Mouse (Mus musculus) G1E (cell line): ENCODE measurements around the gene Prdx2.

Experiments
- CTCF ChIP-seq: IDR thresholded peaks from 2 replicates; pipeline ENCODE4 v1.5.1; 2012; ENCODE audit warnings: low read depth, low read length, inconsistent platforms, mixed read lengths
- GATA1 ChIP-seq: IDR thresholded peaks from 2 replicates; pipeline ENCODE4 v1.6.1; 2012; ENCODE audit warnings: borderline replicate concordance, low read length, inconsistent platforms, mixed read lengths
- GATA2 ChIP-seq: IDR thresholded peaks from 2 replicates; pipeline ENCODE4 v1.6.1; 2012; ENCODE audit warnings: low read depth, low read length, inconsistent platforms, borderline replicate concordance
- POLR2AphosphoS5 ChIP-seq: IDR thresholded peaks from 2 replicates; pipeline ENCODE4 v1.6.1; 2012; ENCODE audit warnings: low read depth, low read length, inconsistent platforms; ENCODE audit not compliant: insufficient replicate concordance
- TAL1 ChIP-seq: conservative IDR thresholded peaks from 2 replicates; pipeline ENCODE4 v1.6.1; 2012; ENCODE audit warnings: low read depth, low read length, inconsistent platforms, mixed read lengths

DNA sequence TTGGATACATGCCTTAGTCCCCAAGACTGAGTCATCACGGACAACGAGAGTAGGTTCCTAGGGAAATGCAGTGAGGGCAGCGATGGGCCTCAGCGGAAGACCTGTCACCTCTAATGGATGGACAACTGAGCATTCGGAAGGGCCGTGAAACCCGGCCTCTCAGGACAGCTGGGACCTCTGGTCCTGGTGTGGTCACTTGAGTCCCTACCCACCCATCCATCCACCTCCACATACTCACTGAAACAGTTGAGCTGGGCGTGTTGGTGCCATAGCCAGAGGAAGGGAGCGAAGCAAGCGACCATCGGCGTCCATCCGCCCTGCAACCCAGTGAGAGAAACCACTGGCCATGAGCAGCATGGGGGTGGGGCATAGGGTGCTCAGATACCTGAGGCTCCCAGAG is 38.8 kb upstream of the Prdx2 start:
- TF ChIP-seq GATA1 (no peak), CTCF (no peak), TAL1 (no peak), POLR2AphosphoS5 (no peak), GATA2 (no peak)
